Mouse (Mus musculus): ENCODE data around the gene Coasy. TPM values are rescaled to one million over a fixed set of nuclear protein-coding genes. Genes with fewer than 3 reads are reported as not detected.

Gene Coasy
- polyA plus RNA-seq, 1 experiment from 2014 or later, result 42.8 TPM

DNA sequence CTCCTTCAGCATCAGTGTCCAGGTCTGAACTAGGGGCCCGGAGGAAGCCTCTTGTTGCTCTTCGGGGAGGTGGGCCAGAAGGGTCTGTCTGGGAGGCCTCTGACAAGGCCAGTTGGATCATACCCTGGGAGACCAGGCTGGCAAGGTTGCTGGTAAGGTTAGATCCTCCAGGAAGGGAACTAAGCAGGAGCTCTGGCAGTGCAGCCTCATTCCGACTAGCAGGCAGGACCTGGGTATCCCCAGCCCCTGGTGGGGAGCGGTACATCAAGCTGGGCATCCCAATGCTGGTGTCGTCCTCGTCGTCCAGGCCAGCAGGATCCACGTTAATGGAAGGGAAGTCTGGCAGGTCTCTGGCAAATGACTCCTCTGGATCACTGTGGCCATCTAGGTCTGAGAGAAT is 15.9 kb downstream of the Coasy start:
- Histone ChIP-seq H3K4me2 (no peak overlapping the region), H3K27ac (no peak overlapping the region), H3K9ac (no peak overlapping the region), H3K4me1 (peaks cover 16% of the 10 kb centered on the region), H3K9me3 (no peaks in the 10 kb centered on the region), H3K36me3 (peaks cover 69% of the 10 kb centered on the region), H3K4me3 (no peak overlapping the region), H3K27me3 (no peaks in the 10 kb centered on the region)
- WGBS, result 92% methylated on average over 8 of the region's 8 CpGs
- ATAC-seq (ENCODE audit: borderline replicate concordance, extremely low read depth, low FRiP score, low TSS enrichment), result no peak

DNA sequence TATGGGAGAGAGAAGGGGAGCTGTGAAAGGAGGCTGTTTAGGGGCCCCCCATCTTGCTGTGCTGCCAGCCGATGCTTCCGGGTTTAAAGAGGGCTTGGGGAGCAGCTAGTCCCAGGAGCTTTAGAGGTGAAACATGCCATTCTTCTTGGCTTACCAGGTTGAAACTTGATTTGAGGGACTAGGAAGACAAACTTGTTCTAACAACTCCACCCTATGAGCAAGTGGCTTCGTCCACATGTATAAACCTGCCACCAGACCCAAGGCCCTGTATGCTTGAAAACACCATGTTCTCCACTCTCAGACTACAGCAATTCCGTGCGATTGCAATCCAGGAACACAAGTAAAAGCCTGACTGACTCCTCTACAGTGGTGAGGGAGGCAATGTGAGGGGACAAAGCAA is 20.6 kb downstream of the Coasy start:
- Histone ChIP-seq H3K9me3 (no peaks in the 10 kb centered on the region), H3K27ac (no peak overlapping the region), H3K36me3 (peaks cover 57% of the 10 kb centered on the region), H3K9ac (no peak overlapping the region), H3K4me2 (no peak overlapping the region), H3K27me3 (no peaks in the 10 kb centered on the region), H3K4me3 (no peak overlapping the region), H3K4me1 (no peaks in the 10 kb centered on the region)
- ATAC-seq (ENCODE audit: borderline replicate concordance, extremely low read depth, low FRiP score, low TSS enrichment), result no peak
- 87% methylated on average over 5 of the region's 5 CpGs for WGBS

DNA sequence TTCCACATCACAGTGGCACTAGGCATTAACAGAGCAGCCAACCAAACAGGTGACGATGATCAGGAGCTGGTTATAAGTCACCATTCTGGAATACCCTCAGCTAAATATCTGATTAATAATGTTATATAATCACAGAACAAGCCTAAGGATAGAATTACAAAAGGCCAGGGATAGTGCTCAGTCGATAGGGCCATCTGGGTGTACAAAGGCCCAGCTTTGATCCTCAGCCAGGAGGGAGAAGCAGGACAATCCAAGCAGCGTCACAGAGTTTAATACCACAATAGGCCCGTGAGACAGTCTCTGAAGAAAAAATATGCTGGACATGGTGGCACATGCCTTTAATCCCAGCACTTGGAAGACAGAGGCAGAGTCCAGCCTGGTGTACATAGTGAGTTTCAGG is 27.0 kb downstream of the Coasy start:
- no peak for ATAC-seq (ENCODE audit: borderline replicate concordance, extremely low read depth, low FRiP score, low TSS enrichment)
- H3K4me2 ChIP-seq, result no peak overlapping the region
- 78% methylated on average over 4 of the region's 4 CpGs for WGBS

DNA sequence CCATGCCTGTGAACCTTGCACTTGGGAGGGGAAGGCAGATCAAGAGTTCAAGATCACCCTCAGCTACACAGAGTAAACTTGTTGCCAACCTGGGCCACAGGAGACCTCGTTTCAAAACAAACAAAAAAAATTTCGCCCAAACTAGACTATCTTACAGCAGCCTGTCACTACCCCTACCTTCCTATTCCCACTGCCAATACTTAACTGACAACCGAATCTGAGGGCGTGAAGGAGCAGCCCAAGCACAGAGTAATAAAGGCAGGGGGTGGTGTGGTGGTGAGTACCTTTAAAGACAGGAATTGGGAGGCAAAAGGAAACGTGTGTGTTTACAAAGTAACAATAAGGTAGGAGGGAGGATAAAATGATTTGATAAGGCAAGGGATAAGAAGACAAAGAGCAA is 28.3 kb downstream of the Coasy start:
- Histone ChIP-seq H3K27me3 (no peaks in the 10 kb centered on the region), H3K4me2 (no peak overlapping the region), H3K36me3 (peaks cover 9% of the 10 kb centered on the region; the same call in 1 of the 2 replicates), H3K9ac (no peak overlapping the region), H3K4me3 (no peak overlapping the region), H3K9me3 (no peaks in the 10 kb centered on the region), H3K27ac (no peak overlapping the region), H3K4me1 (no peaks in the 10 kb centered on the region)
- 32% methylated on average over 5 of the region's 5 CpGs for WGBS
- no peak for ATAC-seq (ENCODE audit: borderline replicate concordance, extremely low read depth, low FRiP score, low TSS enrichment)

More for the DNA sequence above, 27.0 kb downstream of the Coasy start:
- no peak overlapping the region for H3K9ac ChIP-seq
- H3K4me3 ChIP-seq, result no peak overlapping the region
- peaks cover 10% of the 10 kb centered on the region; the same call in 1 of the 2 replicates for H3K36me3 ChIP-seq
- H3K9me3 ChIP-seq, result no peaks in the 10 kb centered on the region
- no peaks in the 10 kb centered on the region for H3K27me3 ChIP-seq
- H3K27ac ChIP-seq, result no peak overlapping the region
- H3K4me1 ChIP-seq, result no peaks in the 10 kb centered on the region

DNA sequence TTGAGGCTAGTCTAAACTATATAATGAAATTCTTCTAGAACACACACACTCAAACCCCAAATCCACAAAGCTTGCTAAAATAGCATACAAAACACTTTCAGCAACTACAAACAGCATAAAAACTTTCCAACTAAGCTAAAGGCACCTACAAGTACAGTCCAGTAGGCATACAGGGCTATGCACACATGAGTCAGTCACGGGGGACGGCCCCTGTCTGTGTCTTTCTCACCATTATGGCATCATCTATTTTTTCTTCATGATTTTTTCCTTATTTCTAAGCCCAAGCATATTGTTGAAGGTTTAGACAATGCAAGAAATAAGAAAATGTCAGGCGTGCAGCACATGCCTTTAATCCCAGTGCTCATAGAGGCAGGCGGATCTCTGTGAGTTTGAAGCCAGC is 28.8 kb downstream of the Coasy start:
- ATAC-seq (ENCODE audit: borderline replicate concordance, extremely low read depth, low FRiP score, low TSS enrichment), result no peak

DNA sequence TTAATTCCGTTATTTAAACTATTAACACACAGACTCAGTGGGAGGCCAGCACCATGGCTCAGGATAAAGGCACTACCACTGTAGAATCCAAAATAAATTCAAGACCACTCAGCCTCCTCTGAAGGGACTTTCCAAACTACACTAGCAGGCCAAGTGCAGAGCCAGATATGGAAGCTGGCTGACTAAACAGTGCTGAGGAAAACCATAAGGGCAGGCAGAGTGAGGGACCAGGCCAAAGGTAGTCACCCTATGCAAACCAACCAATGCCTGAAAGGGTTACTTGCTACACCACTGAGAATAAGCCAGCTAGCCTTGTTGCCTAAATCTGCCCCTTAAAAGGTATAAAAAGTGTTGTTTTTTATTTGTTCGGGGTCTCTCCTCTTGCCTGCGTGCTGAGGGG is 29.8 kb downstream of the Coasy start:
- Histone ChIP-seq H3K4me1 (peaks cover 4% of the 10 kb centered on the region; the same call in 1 of the 2 replicates), H3K27me3 (no peaks in the 10 kb centered on the region), H3K4me2 (no peak overlapping the region), H3K4me3 (no peak overlapping the region), H3K36me3 (0 out of 2 replicates have a peak, but pooled peaks cover 7% of the 10 kb centered on the region), H3K9ac (no peak overlapping the region), H3K9me3 (no peaks in the 10 kb centered on the region), H3K27ac (no peak overlapping the region)
- no peak for ATAC-seq (ENCODE audit: borderline replicate concordance, extremely low read depth, low FRiP score, low TSS enrichment)
- 90% methylated on average over 3 of the region's 3 CpGs for WGBS

More for the DNA sequence above, 28.8 kb downstream of the Coasy start:
- WGBS, result 87% methylated on average over 4 of the region's 4 CpGs
- H3K9me3 ChIP-seq, result no peaks in the 10 kb centered on the region
- no peaks in the 10 kb centered on the region for H3K4me1 ChIP-seq
- no peak overlapping the region for H3K4me3 ChIP-seq
- H3K4me2 ChIP-seq, result no peak overlapping the region
- no peak overlapping the region for H3K9ac ChIP-seq
- 0 out of 2 replicates have a peak, but pooled peaks cover 7% of the 10 kb centered on the region for H3K36me3 ChIP-seq
- no peaks in the 10 kb centered on the region for H3K27me3 ChIP-seq
- H3K27ac ChIP-seq, result no peak overlapping the region

DNA sequence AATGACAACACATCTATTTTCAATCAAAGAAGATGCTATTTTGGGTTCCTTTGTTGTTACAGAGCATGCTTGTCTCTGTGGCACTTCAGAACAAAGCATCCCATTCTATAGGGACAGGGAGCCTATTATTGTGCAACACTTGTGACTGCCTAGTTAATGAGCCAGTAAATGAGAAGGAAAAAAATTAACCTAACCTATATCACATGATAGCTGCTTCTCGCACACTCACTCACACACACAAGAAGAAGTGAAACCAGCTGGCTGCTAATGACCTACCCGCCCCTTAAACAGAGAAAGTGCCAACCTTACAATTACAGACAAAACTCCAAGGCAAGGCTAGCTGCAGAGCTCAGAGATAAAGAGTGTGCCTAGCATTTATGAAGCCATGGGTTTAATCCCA is 33.2 kb downstream of the Coasy start:
- Histone ChIP-seq H3K27me3 (no peaks in the 10 kb centered on the region), H3K9ac (no peak overlapping the region), H3K27ac (no peak overlapping the region), H3K9me3 (no peaks in the 10 kb centered on the region), H3K36me3 (0 out of 2 replicates have a peak, but pooled peaks cover 7% of the 10 kb centered on the region), H3K4me1 (peaks cover 17% of the 10 kb centered on the region), H3K4me3 (no peak overlapping the region), H3K4me2 (no peak overlapping the region)
- no peak for ATAC-seq (ENCODE audit: borderline replicate concordance, extremely low read depth, low FRiP score, low TSS enrichment)
- WGBS, result 88% methylated on average over 2 of the region's 2 CpGs

DNA sequence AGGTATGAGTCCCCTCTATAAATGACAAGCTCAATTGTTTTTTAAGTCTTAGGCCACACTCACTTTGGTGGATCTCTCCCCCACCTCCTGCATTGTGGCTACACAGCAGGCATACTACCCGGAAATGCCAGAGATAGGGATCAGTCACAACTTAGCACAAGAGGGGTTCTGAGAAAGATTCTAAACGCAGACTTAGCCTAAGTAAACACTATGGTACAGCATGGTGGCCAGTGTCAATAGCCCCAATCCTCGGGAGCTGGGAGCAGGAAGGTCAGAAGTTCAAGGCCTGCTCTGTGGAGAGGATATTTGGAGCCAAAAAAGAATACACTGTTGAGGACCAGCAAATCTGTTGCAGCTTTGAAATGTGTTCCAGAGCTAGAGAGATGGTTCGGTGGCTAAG is 35.7 kb downstream of the Coasy start:
- Histone ChIP-seq H3K36me3 (peaks cover 11% of the 10 kb centered on the region), H3K4me3 (peak overlapping the region; percentile 84), H3K9ac (peak overlapping the region; percentile 87; the same call in 1 of the 2 replicates), H3K27me3 (no peaks in the 10 kb centered on the region), H3K4me1 (peaks cover 30% of the 10 kb centered on the region), H3K4me2 (peak overlapping the region; percentile 89), H3K27ac (no peak overlapping the region), H3K9me3 (no peaks in the 10 kb centered on the region)
- whole genome bisulfite sequencing, result 18% methylated on average over 4 of the region's 4 CpGs
- ATAC-seq (ENCODE audit: borderline replicate concordance, extremely low read depth, low FRiP score, low TSS enrichment), result no peak

DNA sequence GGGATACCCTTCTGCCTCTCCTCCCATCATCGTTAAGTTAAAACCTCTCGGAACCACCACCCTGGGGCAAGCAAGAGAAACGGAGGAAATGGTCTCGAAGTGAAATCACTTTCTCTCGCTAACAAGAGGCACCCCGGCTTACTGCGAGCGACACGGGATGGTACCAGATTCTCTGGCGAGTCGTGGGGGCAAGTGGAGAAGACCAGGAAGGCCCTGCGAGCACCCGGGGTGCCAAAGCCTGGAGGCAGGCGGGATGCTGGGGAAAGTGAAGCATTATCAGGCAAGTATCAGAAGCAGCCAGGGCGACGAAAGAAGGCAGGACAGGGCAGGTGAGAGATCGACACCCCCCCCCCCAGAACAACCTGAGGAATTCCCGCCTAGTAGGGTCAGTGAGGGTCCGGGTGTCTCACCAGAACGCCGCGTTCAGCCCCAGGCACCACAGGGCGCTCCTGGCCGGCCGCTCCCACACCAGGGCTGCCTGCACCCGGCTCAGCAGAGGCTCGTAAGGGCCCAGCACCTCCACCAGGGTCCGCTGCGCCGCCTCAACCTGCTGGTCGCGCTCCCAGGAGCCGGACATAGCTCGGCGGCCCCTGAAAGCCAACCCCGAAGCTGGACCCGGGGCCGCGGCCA is 36.9 kb downstream of the Coasy start:
- peaks cover 14% of the 10 kb centered on the region for H3K36me3 ChIP-seq
- H3K9me3 ChIP-seq, result no peaks in the 10 kb centered on the region
- H3K4me3 ChIP-seq, result peak overlapping the region; percentile 84
- H3K27ac ChIP-seq, result peak overlapping the region; percentile 88
- peak; percentile 80 for ATAC-seq (ENCODE audit: borderline replicate concordance, extremely low read depth, low FRiP score, low TSS enrichment)
- H3K4me2 ChIP-seq, result peak overlapping the region; percentile 89
- no peaks in the 10 kb centered on the region for H3K27me3 ChIP-seq
- 1% methylated on average over 36 of the region's 39 CpGs for WGBS
- peaks cover 30% of the 10 kb centered on the region for H3K4me1 ChIP-seq
- peak overlapping the region; percentile 87 for H3K9ac ChIP-seq

DNA sequence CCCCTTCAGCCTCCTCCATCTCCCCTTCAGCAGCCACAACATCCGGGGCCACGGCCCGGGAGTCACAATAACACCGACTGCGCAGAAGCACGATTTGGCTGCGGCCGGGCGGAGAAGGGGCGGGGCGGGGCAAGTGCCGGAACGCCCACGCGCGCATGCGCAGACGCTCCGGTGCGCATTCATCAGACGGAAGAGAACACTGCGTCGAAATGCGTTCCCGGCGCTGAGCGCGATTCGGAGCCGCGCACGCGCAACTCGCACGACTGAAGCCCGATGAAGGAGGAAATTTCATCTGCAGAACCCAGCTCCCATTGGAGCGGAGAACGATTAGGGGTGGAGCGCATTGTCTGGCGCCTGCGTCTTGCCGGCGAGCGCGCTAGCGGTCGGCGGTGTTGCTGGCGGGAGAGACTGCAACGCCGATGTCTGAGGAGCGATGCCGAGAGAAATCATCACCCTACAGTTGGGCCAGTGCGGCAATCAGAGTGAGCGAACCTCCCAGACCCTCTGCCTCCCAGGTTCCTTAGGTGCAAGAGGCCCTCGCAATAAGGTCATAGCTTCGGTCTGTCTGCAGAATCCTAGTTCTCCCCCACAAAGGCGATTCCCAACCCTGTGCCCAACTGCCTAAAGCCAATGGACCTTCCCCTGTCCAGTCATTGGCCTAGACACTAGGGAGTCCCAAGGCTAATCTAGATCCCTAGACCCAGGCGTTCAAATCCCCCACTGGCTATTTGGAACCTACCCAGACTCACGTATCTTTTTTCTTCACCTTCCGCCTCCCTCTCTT is 37.6 kb downstream of the Coasy start, which contains the start of the genes Retreg3 and Tubg1:
TSS of gene Retreg3 (minus strand) at position 133 of the 784 bp plus-strand sequence.
TSS of gene Tubg1 (plus strand) at position 178 of the 784 bp plus-strand sequence.
- H3K4me1 ChIP-seq, result peaks cover 30% of the 10 kb centered on the region
- H3K36me3 ChIP-seq, result peaks cover 14% of the 10 kb centered on the region
- H3K27me3 ChIP-seq, result no peaks in the 10 kb centered on the region
- H3K9ac ChIP-seq, result peak within 1 kb of the TSS; percentile 87
- H3K9me3 ChIP-seq, result no peaks in the 10 kb centered on the region
- under 1% methylated on average over 61 of the region's 61 CpGs for WGBS
- peak within 1 kb of the TSS; percentile 93 for H3K27ac ChIP-seq
- peak within 1 kb of the TSS; percentile 84 for H3K4me3 ChIP-seq
- peak within 1 kb of the TSS; percentile 89 for H3K4me2 ChIP-seq
- peak; percentile 97 for ATAC-seq (ENCODE audit: borderline replicate concordance, extremely low read depth, low FRiP score, low TSS enrichment)

DNA sequence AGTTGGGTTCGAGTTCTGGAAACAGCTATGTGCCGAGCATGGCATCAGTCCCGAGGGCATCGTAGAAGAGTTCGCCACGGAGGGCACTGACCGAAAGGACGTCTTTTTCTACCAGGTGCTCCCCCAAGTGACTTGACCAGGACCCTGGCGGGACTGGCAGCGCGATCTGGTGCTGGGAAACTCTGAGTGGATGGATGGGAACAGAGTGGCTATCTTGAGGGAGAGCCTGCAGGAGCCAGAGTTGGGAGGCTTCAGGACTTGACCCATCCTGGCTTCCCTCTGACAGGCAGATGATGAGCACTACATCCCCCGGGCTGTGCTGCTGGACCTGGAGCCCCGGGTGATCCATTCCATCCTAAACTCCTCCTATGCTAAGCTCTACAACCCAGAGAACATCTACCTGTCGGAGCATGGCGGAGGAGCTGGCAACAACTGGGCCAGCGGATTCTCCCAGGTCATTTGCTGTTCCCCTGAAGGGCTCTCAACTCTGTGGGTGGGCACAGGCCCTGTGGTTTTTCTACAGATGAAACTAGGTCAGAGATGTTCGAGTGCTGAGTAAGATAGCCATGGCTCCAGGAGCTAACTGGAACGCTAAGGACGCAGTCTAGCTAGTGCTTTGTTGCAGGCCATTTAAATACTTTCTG is 38.3 kb downstream of the Coasy start:
- no peaks in the 10 kb centered on the region for H3K27me3 ChIP-seq
- H3K9ac ChIP-seq, result peak overlapping the region; percentile 81
- peaks cover 19% of the 10 kb centered on the region for H3K36me3 ChIP-seq
- peak overlapping the region; percentile 84 for H3K4me3 ChIP-seq
- H3K4me1 ChIP-seq, result peaks cover 30% of the 10 kb centered on the region
- no peaks in the 10 kb centered on the region for H3K9me3 ChIP-seq
- peak overlapping the region; percentile 89 for H3K4me2 ChIP-seq
- peak overlapping the region; percentile 93 for H3K27ac ChIP-seq
- no peak for ATAC-seq (ENCODE audit: borderline replicate concordance, extremely low read depth, low FRiP score, low TSS enrichment)
- 14% methylated on average over 19 of the region's 19 CpGs for WGBS
